Mouse (Mus musculus): ENCODE measurements at regions not wholly inside any gene's neighbourhood (a gene's known extent, or its start where the extent isn't known, plus 50 kb on each side); places are given as distances from the start of the nearest gene placed in this dataset.

DNA sequence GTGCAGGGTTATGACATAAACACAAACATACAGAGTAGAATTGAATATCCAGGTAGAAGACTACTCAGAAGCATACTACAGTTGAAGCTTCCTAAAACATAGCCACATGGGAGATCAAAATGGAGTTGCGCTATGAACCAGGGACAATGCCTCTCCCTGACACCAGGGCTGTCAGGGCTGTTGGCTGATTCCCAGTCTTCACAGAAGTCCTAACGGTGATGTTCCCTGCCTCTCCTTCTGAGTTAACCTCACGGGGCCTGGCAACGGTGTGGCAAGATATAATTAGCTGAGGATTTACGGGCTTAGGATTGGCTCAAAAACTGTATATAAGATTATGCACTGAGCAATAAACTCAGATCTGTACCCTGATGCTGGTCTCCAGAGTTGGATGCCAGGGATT, 66.4 kb upstream of the Tspan8 start:
- H3K27me3 ChIP-seq (ENCODE audit: insufficient read depth, low read length): no peaks in the 10 kb centered on the region
- no peaks in the 10 kb centered on the region for H3K36me3 ChIP-seq (ENCODE audit: insufficient read depth, low read length)
- ATAC-seq (replicated peaks; ENCODE audit: low FRiP score, low read depth): no peak
- 89% methylated on average over 5 of the region's 5 CpGs for WGBS
- H3K4me2 ChIP-seq (ENCODE audit: low read length): no peak overlapping the region
- no peak overlapping the region for H3K9ac ChIP-seq (ENCODE audit: low read depth, low read length)
- no peak for DNase-seq (ENCODE audit: low spot score)
- H3K9me3 ChIP-seq (replicated peaks; ENCODE audit: low read length): no peaks in the 10 kb centered on the region
- no peaks in the 10 kb centered on the region for H3K4me1 ChIP-seq (replicated peaks; ENCODE audit: insufficient read depth, low read length)
- no peak for TF ChIP-seq CTCF (IDR thresholded peaks at IDR 0.05; ENCODE audit: low read depth)
- H3K27ac ChIP-seq: no peak overlapping the region
- H3K4me3 ChIP-seq (replicated peaks; ENCODE audit: low read depth, low read length): no peak overlapping the region

DNA sequence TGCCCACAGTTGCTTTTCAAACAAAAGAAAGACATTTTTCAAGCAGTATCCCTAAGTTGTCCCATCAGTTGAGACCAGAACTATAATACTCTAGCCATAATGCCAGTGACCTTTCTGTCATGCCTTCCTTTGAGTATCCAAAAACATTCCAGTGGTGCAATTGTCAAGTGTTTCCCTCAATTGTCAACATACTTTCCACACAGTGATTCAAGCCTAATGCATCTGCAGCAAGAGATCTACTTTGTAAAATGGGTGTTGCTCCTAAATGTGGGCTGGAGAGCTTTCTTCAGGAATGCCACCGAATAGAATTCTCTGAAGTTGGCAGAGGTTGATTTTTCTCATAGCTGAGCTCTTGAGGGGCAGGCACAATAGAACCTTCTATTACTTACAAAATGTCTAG, 58.0 kb upstream of the Tspan8 start:
- 77% methylated on average over 1 of the region's 1 CpGs for WGBS
- Histone ChIP-seq H3K27ac (no peak overlapping the region), H3K4me1 (replicated peaks; ENCODE audit: insufficient read depth, low read length) (no peaks in the 10 kb centered on the region), H3K4me3 (replicated peaks; ENCODE audit: low read depth, low read length) (no peak overlapping the region), H3K4me2 (ENCODE audit: low read length) (no peak overlapping the region), H3K36me3 (ENCODE audit: insufficient read depth, low read length) (no peaks in the 10 kb centered on the region), H3K27me3 (ENCODE audit: insufficient read depth, low read length) (no peaks in the 10 kb centered on the region), H3K9me3 (replicated peaks; ENCODE audit: low read length) (no peaks in the 10 kb centered on the region), H3K9ac (ENCODE audit: low read depth, low read length) (no peak overlapping the region)
- ATAC-seq (replicated peaks; ENCODE audit: low FRiP score, low read depth) (no peak), DNase-seq (ENCODE audit: low spot score) (no peak)
- no peak for TF ChIP-seq CTCF (IDR thresholded peaks at IDR 0.05; ENCODE audit: low read depth)
